Mouse (Mus musculus): ENCODE measurements around the gene Phlda3.

DNA sequence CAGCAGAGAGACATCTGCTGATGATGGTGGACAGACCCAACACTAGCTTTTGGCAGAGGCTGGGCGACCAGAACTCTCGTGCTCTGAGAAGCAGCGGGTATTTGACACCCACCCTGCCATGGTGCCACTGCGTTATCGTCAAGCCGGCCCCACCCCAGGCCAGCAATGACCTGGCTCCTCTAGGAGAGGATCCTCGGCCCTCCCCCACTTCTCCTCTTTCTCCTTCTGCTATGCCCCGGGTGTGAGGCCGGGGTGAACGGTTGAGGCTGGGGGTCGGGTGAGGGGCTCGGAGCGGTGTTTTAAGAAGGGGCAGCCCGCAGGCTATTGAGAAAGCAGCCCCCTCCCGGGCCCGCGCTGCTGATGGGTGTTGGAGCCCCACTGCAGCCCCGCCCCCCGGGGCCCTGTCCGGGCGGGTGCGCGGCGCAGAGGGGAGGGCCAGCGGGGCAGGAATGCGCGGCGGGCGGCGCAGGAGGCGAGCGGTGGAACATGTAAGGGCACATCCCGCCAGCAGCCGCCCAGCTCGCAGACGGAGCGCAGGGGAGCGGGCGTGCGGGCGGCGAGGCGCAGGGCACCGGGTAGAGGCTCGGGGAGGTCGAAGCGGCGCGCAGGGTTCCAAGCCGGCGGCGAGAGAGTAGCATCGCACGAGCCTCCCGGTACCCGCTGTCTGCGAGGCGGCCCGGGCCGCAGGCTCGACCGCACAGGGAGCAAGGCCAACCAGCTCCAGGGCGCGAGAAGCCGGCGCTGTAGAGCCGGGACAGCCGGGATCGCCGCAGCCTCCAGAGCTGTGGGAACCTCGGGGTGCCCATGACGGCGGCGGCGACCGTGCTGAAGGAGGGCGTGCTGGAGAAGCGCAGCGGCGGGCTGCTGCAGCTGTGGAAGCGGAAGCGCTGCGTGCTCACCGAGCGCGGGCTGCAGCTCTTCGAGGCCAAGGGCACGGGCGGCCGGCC, at the start of gene Phlda3:
- TF ChIP-seq CTCF (IDR thresholded peaks at IDR 0.05; ENCODE audit: extremely low read depth, insufficient read depth, insufficient read length, insufficient replicate concordance) = no peak
- TF ChIP-seq POLR2A (IDR thresholded peaks at IDR 0.05; ENCODE audit: low read depth, low read length) = no peak
